Mouse (Mus musculus) spleen, adult 2 months (tissue): Measurements from ENCODE around the gene Pim1. TPM values are rescaled to one million over a fixed set of nuclear protein-coding genes. Genes with fewer than 3 reads are reported as not detected.

Experiments
- DNase-seq, 2 experiments: peaks; one replicate each; pipeline versions ENCODE4 v3.0.0 to v3.0.0-alpha.2; 2012 to 2021; ENCODE audit warnings: low spot score in 2 of 2, low read depth in 1 of 2
- H3K27ac ChIP-seq: fragments of 200-500 bp; 2 replicates; pipeline ENCODE4 v1.5.1; 2012; ENCODE audit warnings: low read length, inconsistent platforms; ENCODE audit not compliant: insufficient read depth
- H3K27me3 ChIP-seq: fragments of 200-500 bp; 2 replicates; pipeline ENCODE4 v1.6.1; 2012; ENCODE audit warnings: mild to moderate bottlenecking, moderate library complexity, low read length, inconsistent platforms; ENCODE audit not compliant: control insufficient read depth, insufficient read depth
- H3K36me3 ChIP-seq: fragments of 200-500 bp; 2 replicates; pipeline ENCODE4 v1.6.1; 2012; ENCODE audit warnings: mild to moderate bottlenecking, low read length, inconsistent platforms; ENCODE audit not compliant: control insufficient read depth, insufficient read depth
- H3K4me1 ChIP-seq: fragments of 200-500 bp; 2 replicates; pipeline ENCODE4 v1.6.1; 2011; ENCODE audit warnings: inconsistent platforms; ENCODE audit not compliant: control insufficient read depth, insufficient read depth, insufficient read length
- H3K4me3 ChIP-seq: fragments of 200-500 bp; 2 replicates; pipeline ENCODE4 v1.5.1; 2011; ENCODE audit warnings: mild to moderate bottlenecking, inconsistent platforms; ENCODE audit not compliant: insufficient read depth, insufficient read length; ENCODE audit errors: extremely low read depth
- CTCF ChIP-seq: fragments of 200-500 bp; IDR thresholded peaks from 2 replicates; pipeline ENCODE4 v1.5.1; 2011; ENCODE audit warnings: mild to moderate bottlenecking, inconsistent platforms; ENCODE audit not compliant: insufficient read depth, insufficient read length, insufficient replicate concordance; ENCODE audit errors: extremely low read depth
- POLR2A ChIP-seq: fragments of 200-500 bp; IDR thresholded peaks from 2 replicates; pipeline ENCODE4 v1.6.1; 2011; ENCODE audit warnings: low read depth, low read length, inconsistent platforms
- WGBS: fragments of 180-500 bp; shearing (Covaris S2); methylation state at CpG from one replicate; pipeline ENCODE4 v1.1.7; 2018; 5-methylcytosine and 5-hydroxymethylcytosine counted together
- polyA plus RNA-seq: library from polyadenylated mRNA; depleted of rRNA; stranded (reverse); fragments of >200 nt; gene quantifications from 2 replicates; pipeline ENCODE4 v1.2.3, GENCODE M21; 2012

Gene Pim1
- polyA plus RNA-seq, 1 experiment, result 56.6 TPM

GRCm38 (mm10) chr17:29488978-29489970, 1.3 kb upstream of the Pim1 start:
- H3K4me1 ChIP-seq, result peaks cover 9% of the 10 kb centered on the region
- no peaks in the 10 kb centered on the region for H3K27me3 ChIP-seq
- H3K27ac ChIP-seq, result peak overlapping the region; percentile 87
- TF ChIP-seq CTCF (no peak), POLR2A (no peak)
- peaks cover 12% of the 10 kb centered on the region for H3K36me3 ChIP-seq
- no peak for DNase-seq
- WGBS, result 2% methylated on average over 30 of the region's 30 CpGs
- peak overlapping the region; percentile 89 for H3K4me3 ChIP-seq

GRCm38 (mm10) chr17:29489971-29490712, 411 bp upstream of the Pim1 start:
- peak; percentile 97 to 98 for DNase-seq

GRCm38 (mm10) chr17:29491591-29492268, 1.2 kb downstream of the Pim1 start:
- under 1% methylated on average over 48 of the region's 48 CpGs for WGBS
- peak overlapping the region; percentile 91 for H3K27ac ChIP-seq
- no peaks in the 10 kb centered on the region for H3K27me3 ChIP-seq
- H3K4me3 ChIP-seq, result peak overlapping the region; percentile 93
- H3K4me1 ChIP-seq, result peaks cover 17% of the 10 kb centered on the region
- H3K36me3 ChIP-seq, result peaks cover 16% of the 10 kb centered on the region
- TF ChIP-seq CTCF, result no peak
- no peak for TF ChIP-seq POLR2A
- peak in 1 of 2 experiments; percentile 32 for DNase-seq

More at GRCm38 (mm10) chr17:29489971-29490712, 411 bp upstream of the Pim1 start:
- Histone ChIP-seq H3K4me1 (peaks cover 14% of the 10 kb centered on the region), H3K27ac (peak overlapping the region; percentile 87), H3K27me3 (no peaks in the 10 kb centered on the region), H3K36me3 (peaks cover 16% of the 10 kb centered on the region), H3K4me3 (peak overlapping the region; percentile 89)
- no peak for TF ChIP-seq POLR2A
- TF ChIP-seq CTCF, result no peak
- under 1% methylated on average over 56 of the region's 68 CpGs for WGBS

- peak overlapping the region; percentile 93 for H3K4me3 ChIP-seq
- DNase-seq, result peak; percentile 58 to 85
- H3K27me3 ChIP-seq, result no peaks in the 10 kb centered on the region
Observed at GRCm38 (mm10) chr17:29492269-29493191, 2.0 kb downstream of the Pim1 start.

GRCm38 (mm10) chr17:29493461-29493980, 3.0 kb downstream of the Pim1 start:
- Histone ChIP-seq H3K4me3 (peak overlapping the region; percentile 50), H3K27ac (peak overlapping the region; percentile 69), H3K27me3 (no peaks in the 10 kb centered on the region), H3K4me1 (peaks cover 28% of the 10 kb centered on the region), H3K36me3 (peaks cover 16% of the 10 kb centered on the region)
- TF ChIP-seq CTCF (no peak), POLR2A (no peak)
- 18% methylated on average over 11 of the region's 11 CpGs for WGBS
- no peak for DNase-seq

More at GRCm38 (mm10) chr17:29492269-29493191, 2.0 kb downstream of the Pim1 start:
- TF ChIP-seq CTCF (peak; percentile 56; the same call in 1 of the 2 replicates), POLR2A (no peak)
- H3K4me1 ChIP-seq, result peaks cover 20% of the 10 kb centered on the region
- under 1% methylated on average over 22 of the region's 22 CpGs for WGBS
- peak overlapping the region; percentile 91 for H3K27ac ChIP-seq
- peaks cover 16% of the 10 kb centered on the region for H3K36me3 ChIP-seq
